Mouse (Mus musculus): Measurements from ENCODE around the gene Ogdh.

GRCm38 (mm10) chr11:6316821-6317220 lies 25.4 kb downstream of the Ogdh start:
- no peak for TF ChIP-seq TAL1 (IDR thresholded peaks at IDR 0.05; ENCODE audit: low read length)
- no peak for TF ChIP-seq GATA1 (IDR thresholded peaks at IDR 0.05; ENCODE audit: low read length)
